Mouse (Mus musculus) naive thymus-derived CD4-positive, alpha-beta T cell, adult 2 months (primary cell): Measurements from ENCODE around the gene Fem1a.

Source experiments
- DNase-seq: peaks from one replicate; pipeline ENCODE4 v3.0.0-alpha.2; 2011; ENCODE audit warnings: low read depth

Fem1a gene

GRCm38 (mm10) chr17:56256239-56256881 is at the start of gene Fem1a:
Gene Fem1a, plus strand, starts transcription at chr17:56256810.
- DNase-seq: peak; percentile 98

GRCm38 (mm10) chr17:56206986-56207674 is 49.5 kb upstream of the Fem1a start:
- no peak for DNase-seq

GRCm38 (mm10) chr17:56207963-56208530 is 48.6 kb upstream of the Fem1a start:
- DNase-seq: no peak

DNA sequence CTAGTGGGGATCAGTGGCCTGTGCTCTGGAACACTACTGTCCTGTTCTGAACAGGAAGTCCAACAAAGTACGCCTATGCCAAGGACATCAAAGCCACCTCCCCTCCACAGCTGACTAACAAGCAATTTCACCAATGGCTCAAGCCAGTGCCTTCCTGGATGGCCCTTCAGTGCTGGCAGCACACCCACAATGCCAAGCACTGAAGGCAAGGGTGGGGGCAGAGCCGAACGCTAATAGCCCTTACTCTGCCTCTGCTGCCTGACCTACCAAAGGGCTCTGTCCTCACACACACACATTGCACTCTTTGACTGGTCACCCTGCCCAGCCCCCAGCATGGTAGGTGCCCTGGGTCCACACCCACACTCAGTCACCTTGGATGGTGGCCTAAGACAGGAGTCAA is 47.8 kb upstream of the Fem1a start:
- no peak for DNase-seq

GRCm38 (mm10) chr17:56211090-56211489 is 45.5 kb upstream of the Fem1a start:
- no peak for DNase-seq

DNA sequence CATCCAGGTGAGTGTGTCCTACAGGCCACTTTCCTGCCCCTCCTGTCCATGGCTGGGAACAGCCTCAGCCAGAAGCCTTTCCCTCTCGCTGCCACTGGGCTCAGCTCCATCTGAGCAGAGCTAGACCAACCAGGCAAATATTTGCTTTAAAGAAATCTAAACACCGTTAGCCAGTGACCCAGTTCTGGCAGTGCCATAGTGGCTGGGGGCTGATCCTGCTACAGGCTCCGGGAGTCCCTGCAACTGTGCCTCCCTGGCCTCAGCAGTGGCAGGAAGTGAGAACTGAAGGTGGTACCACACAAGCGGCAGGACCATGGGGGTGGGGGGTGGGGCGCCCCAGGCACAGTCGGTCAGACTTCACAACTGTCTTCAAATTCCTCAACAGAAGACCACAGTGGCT is 43.9 kb upstream of the Fem1a start:
- DNase-seq: no peak

- DNase-seq: no peak
Observed at GRCm38 (mm10) chr17:56214229-56214628, 42.4 kb upstream of the Fem1a start.

DNA sequence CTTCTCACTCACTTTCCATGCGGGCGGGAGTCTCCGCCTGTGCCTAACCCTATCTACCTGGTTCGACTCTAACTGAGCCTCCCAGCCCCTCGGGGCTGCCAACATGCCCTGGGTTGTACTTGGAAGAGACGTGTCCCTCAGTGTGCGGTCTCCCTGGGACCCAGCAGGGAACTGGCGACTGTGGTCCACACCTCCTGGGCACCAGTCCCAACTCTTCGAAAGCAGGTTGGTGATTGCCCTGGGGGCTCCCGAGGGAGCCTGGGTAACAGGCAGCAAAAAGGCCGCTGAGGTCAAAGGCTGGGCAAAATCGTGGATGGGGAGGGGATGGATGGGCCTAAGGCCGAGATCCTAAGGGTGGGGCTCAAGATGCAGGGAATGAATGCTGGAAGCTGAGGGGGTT is 38.9 kb upstream of the Fem1a start:
- no peak for DNase-seq

- DNase-seq: peak; percentile 90
Observed at GRCm38 (mm10) chr17:56218377-56219191, 38.0 kb upstream of the Fem1a start, which contains the start of gene Dpp9. Gene Dpp9, minus strand, starts transcription at chr17:56218905.

DNA sequence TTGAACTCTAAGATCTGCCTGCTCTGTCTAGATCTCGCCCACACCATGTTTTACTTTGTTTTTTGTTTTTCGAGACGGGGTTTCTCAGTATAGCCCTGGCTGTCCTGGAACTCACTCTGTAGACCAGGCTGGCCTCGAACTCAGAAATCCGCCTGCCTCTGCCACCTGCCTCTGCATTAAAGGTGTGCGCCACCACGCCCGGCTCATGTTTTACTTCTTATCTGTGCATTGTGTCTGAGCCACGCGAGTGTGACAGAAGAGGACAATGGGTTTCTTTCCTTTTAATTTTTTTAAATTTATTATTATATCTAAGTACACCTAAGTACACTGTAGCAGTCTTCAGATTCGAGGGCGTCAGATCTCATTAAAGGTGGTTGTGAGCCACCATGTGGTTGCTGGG is 37.4 kb upstream of the Fem1a start:
- no peak for DNase-seq

GRCm38 (mm10) chr17:56219805-56220204 is 36.8 kb upstream of the Fem1a start:
- DNase-seq: no peak

DNA sequence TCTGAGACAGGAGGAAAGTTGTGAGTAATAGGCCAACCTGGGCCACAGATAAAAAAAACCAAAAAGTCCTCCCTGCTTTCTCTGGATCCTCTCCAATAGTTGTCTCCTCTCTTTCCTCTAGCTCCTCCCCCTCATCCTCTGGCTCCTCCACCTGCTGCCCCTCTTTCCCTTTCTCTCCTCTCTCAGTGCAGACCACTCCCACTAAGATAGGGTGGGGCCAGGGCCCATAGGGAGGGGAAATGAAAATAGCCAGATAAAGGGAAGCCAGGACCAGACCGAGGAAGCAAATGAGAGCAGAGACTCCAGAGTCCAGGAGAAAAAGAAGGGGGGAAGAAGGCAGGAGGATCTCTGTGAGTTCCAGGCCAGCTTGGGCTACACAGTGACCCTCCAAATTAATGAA is 31.7 kb upstream of the Fem1a start:
- no peak for DNase-seq

DNA sequence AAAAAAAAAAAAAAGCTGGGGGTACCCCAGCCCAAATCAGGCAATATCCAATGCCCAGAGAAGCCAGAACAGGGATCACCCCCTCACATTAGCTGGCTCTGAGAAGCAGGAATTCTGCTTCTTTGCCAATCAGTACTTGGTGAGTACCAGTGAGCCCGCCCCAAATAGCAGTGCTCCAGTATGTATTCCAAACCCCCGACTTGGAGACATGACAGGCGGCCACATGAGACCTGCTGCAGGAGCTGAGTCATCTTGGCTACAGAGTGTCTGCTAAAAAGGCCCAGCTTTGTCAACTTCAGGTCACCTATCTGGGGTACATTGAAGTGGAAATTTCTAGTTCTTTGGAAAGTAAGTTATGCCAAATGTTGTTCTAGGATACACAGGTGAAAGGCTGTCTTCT is 30.0 kb upstream of the Fem1a start:
- no peak for DNase-seq

- DNase-seq: no peak
Observed at GRCm38 (mm10) chr17:56229943-56230342, 26.7 kb upstream of the Fem1a start.

- no peak for DNase-seq
Observed at GRCm38 (mm10) chr17:56233389-56233788, 23.2 kb upstream of the Fem1a start.

DNA sequence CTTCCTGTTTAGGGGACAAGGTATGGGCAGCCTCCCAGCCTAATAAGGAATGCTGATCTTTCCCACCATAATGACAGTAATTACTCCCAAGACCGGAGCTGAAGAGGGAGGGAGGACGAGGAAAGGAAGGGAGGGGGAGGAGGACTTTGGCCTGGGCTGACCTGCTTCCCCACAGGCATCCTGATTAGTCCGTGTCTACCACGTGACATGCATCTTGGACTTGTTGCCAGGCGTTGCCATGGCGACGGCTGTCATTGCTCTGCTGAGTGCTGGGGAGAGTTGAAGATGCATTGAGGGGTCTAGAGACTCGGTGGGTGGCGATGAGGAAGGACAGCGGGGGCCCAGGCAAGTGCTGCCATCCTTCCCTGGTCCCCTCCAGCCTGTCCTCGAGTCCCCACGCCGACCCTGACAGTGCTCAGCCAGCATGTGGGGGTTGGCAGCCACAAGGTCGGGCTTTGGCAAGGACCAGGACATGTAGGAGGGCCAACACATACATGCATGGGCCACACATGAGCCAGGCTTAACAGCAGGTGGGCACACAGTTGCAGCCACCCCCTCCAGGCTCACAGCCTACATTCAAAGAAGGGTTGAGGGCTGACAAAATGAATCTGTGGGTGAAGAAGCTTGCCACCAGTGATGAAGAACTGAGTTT is 22.7 kb upstream of the Fem1a start:
- DNase-seq: no peak

DNA sequence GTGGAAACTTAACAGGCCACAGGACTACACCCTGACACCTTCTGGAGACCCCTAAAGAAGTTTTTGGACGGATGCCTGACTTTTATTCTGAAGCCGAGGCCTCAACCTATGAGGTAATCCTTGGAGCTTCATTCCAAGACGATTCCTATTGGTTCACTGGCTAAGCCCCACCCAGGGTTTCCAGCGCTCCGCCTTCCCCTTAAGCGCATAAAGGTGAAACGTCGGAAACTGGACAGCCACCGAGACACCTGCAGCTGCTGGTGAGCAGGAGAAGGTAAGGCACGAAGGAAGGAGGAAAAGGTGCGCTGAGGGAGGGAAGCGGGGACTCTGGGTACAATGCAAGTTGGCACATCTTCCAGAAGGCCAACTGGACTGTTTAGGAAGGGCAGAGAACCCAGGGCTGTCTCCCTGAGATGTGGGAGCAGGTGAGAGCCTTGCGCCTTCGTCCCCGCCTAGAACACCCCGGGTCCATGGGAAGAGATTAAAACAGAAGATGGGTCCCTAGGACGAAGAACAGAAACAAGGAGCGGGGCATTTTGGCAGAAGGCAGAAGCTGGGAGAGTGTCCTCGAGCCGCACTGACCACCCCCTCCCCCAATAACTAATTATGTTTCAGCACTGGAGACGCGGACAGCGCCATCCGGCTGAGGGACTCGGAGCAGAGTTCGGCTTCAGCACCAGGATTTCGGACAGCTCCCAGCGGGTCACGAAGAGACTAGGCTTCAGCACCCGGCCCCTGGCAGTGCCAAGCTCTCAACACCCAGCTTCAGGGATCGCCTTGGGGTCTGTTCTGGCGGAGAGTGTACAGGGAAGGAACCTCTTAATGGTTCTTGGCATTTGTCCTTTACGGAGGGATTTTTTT is 14.8 kb upstream of the Fem1a start:
- DNase-seq: peak; percentile 83

GRCm38 (mm10) chr17:56245608-56246007 is 11.0 kb upstream of the Fem1a start:
- no peak for DNase-seq

DNA sequence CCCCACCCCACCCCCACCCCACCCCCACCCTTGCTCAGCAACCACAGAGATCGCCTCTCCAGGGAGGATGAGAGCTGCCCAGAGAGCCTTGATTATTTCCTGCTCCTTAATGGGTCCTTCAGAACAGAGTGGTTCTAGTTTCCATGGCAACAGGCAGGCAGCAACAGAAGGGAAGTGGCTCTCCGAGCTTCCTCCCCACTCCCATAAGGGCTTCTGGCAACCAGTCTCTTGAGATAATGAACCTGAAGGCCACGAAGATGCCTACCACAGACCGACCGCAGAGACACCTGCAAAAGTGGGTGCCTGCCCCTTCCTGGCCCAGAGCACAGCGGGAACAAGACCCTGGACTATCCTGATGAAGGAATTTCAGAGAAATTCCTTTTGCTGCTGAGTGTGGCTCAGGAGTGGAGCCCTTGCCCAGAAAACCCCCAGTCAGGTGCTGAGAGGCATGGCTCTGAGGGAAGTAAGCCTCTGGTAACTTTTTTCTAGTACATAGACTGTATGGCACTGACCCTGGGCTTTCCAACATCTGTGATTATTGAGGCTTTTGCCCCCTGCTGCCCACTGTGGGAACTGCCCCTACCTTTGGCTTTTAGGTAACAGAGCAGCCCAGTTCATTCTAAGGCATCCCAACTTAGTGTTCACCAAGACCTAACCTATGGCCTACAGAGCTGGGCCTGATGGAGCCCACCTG is 5.3 kb upstream of the Fem1a start:
- DNase-seq: peak; percentile 86

DNA sequence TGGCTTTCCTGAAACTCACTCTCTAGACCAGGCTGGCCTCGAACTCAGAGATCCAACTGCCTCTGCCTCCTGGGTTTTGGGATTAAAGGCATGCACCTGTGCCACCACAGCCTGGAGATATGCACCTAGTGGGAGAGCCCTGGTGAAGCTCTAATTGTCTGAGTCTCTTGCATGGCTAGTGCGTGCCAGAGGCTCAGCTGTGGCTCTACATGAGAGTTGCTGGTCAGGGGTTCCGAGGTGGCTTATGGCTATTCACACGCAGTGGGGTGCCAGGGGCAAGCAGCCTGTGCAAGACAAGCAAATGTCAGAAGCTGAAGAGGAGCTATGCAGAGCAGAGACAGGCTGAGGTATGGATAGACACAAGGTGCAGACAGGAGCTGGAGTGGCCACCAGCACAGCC is 1.9 kb upstream of the Fem1a start:
- DNase-seq: no peak

- no peak for DNase-seq
Observed at GRCm38 (mm10) chr17:56255429-56255828, 1.2 kb upstream of the Fem1a start.
